Comparison of ENCODE assay signal across 11 mouse cellular contexts in the genomic region with DNA sequence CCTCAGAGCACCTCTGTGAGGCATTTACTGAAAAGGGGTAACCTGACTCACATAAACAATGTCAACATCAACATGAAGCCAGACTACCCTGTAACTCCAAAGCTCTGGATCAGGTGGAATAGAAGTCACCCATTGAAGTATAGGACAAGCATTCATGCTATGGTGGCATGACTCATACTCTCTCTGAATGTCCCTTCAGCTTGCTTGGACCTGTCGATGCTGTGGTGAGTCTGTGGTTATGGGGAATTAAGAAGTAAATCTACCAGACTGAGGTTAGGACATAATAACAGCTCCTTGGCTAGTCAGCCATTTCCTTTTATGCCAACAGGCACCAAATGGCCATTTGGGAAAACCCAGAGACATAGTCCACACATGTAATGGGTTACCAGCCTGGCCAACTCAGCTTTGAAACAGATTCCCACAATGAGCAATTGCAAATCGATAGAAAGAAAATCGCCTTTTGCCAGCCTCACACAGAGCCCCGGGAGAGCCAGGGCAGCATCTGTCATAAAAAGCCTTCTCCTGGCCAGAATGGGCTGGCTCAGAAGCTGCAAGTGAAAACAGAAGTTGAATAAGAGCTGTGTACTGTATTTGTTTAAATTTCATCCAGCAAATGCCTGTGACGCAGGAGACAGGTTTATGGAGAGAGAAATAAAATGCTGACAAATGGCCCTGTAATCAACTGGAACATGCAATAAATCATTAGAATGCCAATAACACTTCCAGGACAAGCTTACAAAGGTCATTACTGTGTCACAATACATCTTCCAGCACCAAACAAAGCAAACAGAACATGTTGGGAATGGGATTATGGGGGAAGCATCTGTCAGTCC.
DNase-seq lines count a peak whose midpoint lies in the region; ATAC-seq and TF ChIP-seq lines count a peak whose summit lies in the region.
"Had no signal": no experiment of that assay in that cellular context is flagged by ENCODE, and none has a peak within 500 bp of the region (broad histone marks: within the 10 kb centered on the region; RNA-seq: fewer than 3 reads in every experiment).

No protein-coding gene starts in this region.

- ATAC-seq in forebrain, embryonic 14.5 days: no peak
- ATAC-seq in megakaryocyte, adult 5-6 weeks (ENCODE audit: poor library complexity, severe bottlenecking): no peak

- no peaks in the 10 kb centered on the region for H3K9me3 ChIP-seq in forebrain, embryonic 14.5 days (replicated peaks; ENCODE audit: control insufficient read depth, low read length)
- no peaks in the 10 kb centered on the region for H3K9me3 ChIP-seq in forebrain, embryonic 10.5 days
- H3K9me3 ChIP-seq: stomach, embryonic 15.5 days had no signal

- no peaks in the 10 kb centered on the region for H3K4me1 ChIP-seq in forebrain, embryonic 14.5 days (ENCODE audit: control insufficient read depth, insufficient read depth, low read length)
- H3K4me1 ChIP-seq in forebrain, embryonic 10.5 days: no peaks in the 10 kb centered on the region
- peaks cover 11% of the 10 kb centered on the region; the same call in 1 of the 2 replicates for H3K4me1 ChIP-seq in small intestine, adult 2 months (ENCODE audit: control insufficient read depth, insufficient read depth, insufficient read length, low read length)

- 63% methylated on average over 5 of the region's 5 CpGs for WGBS in forebrain, embryonic 14.5 days
- WGBS in forebrain, embryonic 10.5 days: 91% methylated on average over 5 of the region's 5 CpGs
- WGBS in small intestine, adult 2 months: 11% methylated on average over 5 of the region's 5 CpGs

- H3K4me3 ChIP-seq in forebrain, embryonic 14.5 days (ENCODE audit: low read depth, low read length): no peak overlapping the region
- H3K4me3 ChIP-seq in forebrain, embryonic 10.5 days: no peak overlapping the region
- H3K4me3 ChIP-seq in small intestine, adult 2 months (ENCODE audit: low read depth, low read length): no peak overlapping the region
- H3K4me3 ChIP-seq: stomach, embryonic 15.5 days had no signal

- H3K27ac ChIP-seq in forebrain, embryonic 14.5 days (ENCODE audit: low read depth, low read length): no peak overlapping the region
- no peak overlapping the region for H3K27ac ChIP-seq in forebrain, embryonic 10.5 days
- H3K27ac ChIP-seq in small intestine, adult 2 months (ENCODE audit: insufficient read depth, low read depth, low read length): 0 out of 2 replicates have a peak overlapping the region, but pooled peaks have one; percentile 32
- H3K27ac ChIP-seq: stomach, embryonic 15.5 days had no signal

- peak; percentile 34 for DNase-seq in forebrain, embryonic 14.5 days (ENCODE audit: low spot score)
- no peak for DNase-seq in forebrain, embryonic 10.5 days (ENCODE audit: extremely low spot score, low spot score)
- DNase-seq in urinary bladder, postnatal 14 days (ENCODE audit: low spot score): peak; percentile 4
- DNase-seq in urinary bladder, postnatal 25 days (ENCODE audit: low spot score): no peak
- DNase-seq in kidney, postnatal 10 days: peak; percentile 14
- DNase-seq in spleen, adult 12 weeks (ENCODE audit: low spot score): no peak
- DNase-seq: cerebellum, adult 11 months; lung, adult 18-20 months had no signal

- TF ChIP-seq POLR2A in small intestine, adult 2 months (IDR thresholded peaks at IDR 0.05; ENCODE audit: low read depth, low read length): no peak

- no peaks in the 10 kb centered on the region for H3K36me3 ChIP-seq in forebrain, embryonic 14.5 days (ENCODE audit: control insufficient read depth, insufficient read depth, low read length)
- H3K36me3 ChIP-seq in forebrain, embryonic 10.5 days (replicated peaks): no peaks in the 10 kb centered on the region
- no peaks in the 10 kb centered on the region for H3K36me3 ChIP-seq in small intestine, adult 2 months (ENCODE audit: control insufficient read depth, insufficient read depth, low read length)
- H3K36me3 ChIP-seq: stomach, embryonic 15.5 days had no signal

- no peak overlapping the region for H3K4me2 ChIP-seq in forebrain, embryonic 14.5 days (ENCODE audit: low read length)
- H3K4me2 ChIP-seq: stomach, embryonic 15.5 days had no signal

- no peak overlapping the region for H3K9ac ChIP-seq in forebrain, embryonic 14.5 days (ENCODE audit: low read length)
- H3K9ac ChIP-seq: stomach, embryonic 15.5 days had no signal

- TF ChIP-seq CTCF in small intestine, adult 2 months (IDR thresholded peaks at IDR 0.05; ENCODE audit: extremely low read depth, insufficient read length, insufficient replicate concordance, low read depth, low read length): no peak

- H3K27me3 ChIP-seq in forebrain, embryonic 14.5 days (replicated peaks; ENCODE audit: control insufficient read depth, insufficient read depth, low read length): no peaks in the 10 kb centered on the region
- no peaks in the 10 kb centered on the region for H3K27me3 ChIP-seq in forebrain, embryonic 10.5 days (ENCODE audit: poor library complexity, severe bottlenecking)
- H3K27me3 ChIP-seq in small intestine, adult 2 months (ENCODE audit: control insufficient read depth, insufficient read depth, low read length): no peaks in the 10 kb centered on the region
- H3K27me3 ChIP-seq: stomach, embryonic 15.5 days had no signal

Comparison
In these comparisons a context has a peak if more than half of its experiments do, and no peak if none do; other contexts are left out.
1. DNase-seq: peak in forebrain, embryonic 14.5 days (single experiment), urinary bladder, postnatal 14 days (single experiment) and kidney, postnatal 10 days (single experiment); none in forebrain, embryonic 10.5 days (single experiment), urinary bladder, postnatal 25 days (single experiment) and spleen, adult 12 weeks (single experiment).